Mouse (Mus musculus): ENCODE results near the gene Kap. TPM values are rescaled to one million over a fixed set of nuclear protein-coding genes. Genes with fewer than 3 reads are reported as not detected.
"Not testable (repeated sequence)": the region's sequence is repeated elsewhere in the genome, so short reads cannot be mapped to it uniquely, and the experiment has no call there.

The Kap gene
- polyA plus RNA-seq, 1 experiment: 552 TPM

GRCm38 (mm10) chr6:133849359-133849758 lies 4.2 kb downstream of the Kap start:
- H3K4me3 ChIP-seq (replicated peaks; ENCODE audit: control insufficient read depth, low read depth, low read length): no peak overlapping the region
- WGBS: 65% methylated on average over 2 of the region's 2 CpGs
- H3K27ac ChIP-seq (ENCODE audit: control insufficient read depth, insufficient read depth, low read depth, low read length, poor library complexity): no peak overlapping the region
- H3K4me1 ChIP-seq (ENCODE audit: control insufficient read depth, insufficient read depth, low read length): no peaks in the 10 kb centered on the region
- no peak for TF ChIP-seq POLR2A (IDR thresholded peaks at IDR 0.05; ENCODE audit: borderline replicate concordance, control insufficient read depth, low read depth, low read length)
- TF ChIP-seq CTCF (IDR thresholded peaks at IDR 0.05; ENCODE audit: control insufficient read depth, insufficient read depth, low read length): no peak

GRCm38 (mm10) chr6:133848861-133849260 lies 4.7 kb downstream of the Kap start:
- not testable (repeated sequence) for H3K27ac ChIP-seq (ENCODE audit: control insufficient read depth, insufficient read depth, low read depth, low read length, poor library complexity); H3K4me1 ChIP-seq (ENCODE audit: control insufficient read depth, insufficient read depth, low read length); H3K4me3 ChIP-seq (replicated peaks; ENCODE audit: control insufficient read depth, low read depth, low read length)
- WGBS: 79% methylated on average over 6 of the region's 6 CpGs

- not testable (repeated sequence) for H3K4me1 ChIP-seq (ENCODE audit: control insufficient read depth, insufficient read depth, low read length); H3K27ac ChIP-seq (ENCODE audit: control insufficient read depth, insufficient read depth, low read depth, low read length, poor library complexity); H3K4me3 ChIP-seq (replicated peaks; ENCODE audit: control insufficient read depth, low read depth, low read length)
- WGBS: 84% methylated on average over 29 of the region's 29 CpGs
Measured at GRCm38 (mm10) chr6:133838296-133838995, 15.1 kb downstream of the Kap start.

- 47% methylated on average over 1 of the region's 1 CpGs for WGBS
Measured at GRCm38 (mm10) chr6:133812342-133812741, 41.2 kb downstream of the Kap start.

More at GRCm38 (mm10) chr6:133812342-133812741, 41.2 kb downstream of the Kap start:
- Histone ChIP-seq H3K4me1 (ENCODE audit: control insufficient read depth, insufficient read depth, low read length) (no peaks in the 10 kb centered on the region), H3K27ac (ENCODE audit: control insufficient read depth, insufficient read depth, low read depth, low read length, poor library complexity) (no peak overlapping the region), H3K4me3 (replicated peaks; ENCODE audit: control insufficient read depth, low read depth, low read length) (no peak overlapping the region)
- no peak for TF ChIP-seq POLR2A (IDR thresholded peaks at IDR 0.05; ENCODE audit: borderline replicate concordance, control insufficient read depth, low read depth, low read length)
- 0 out of 2 replicates have a peak, but pooled peaks have one; percentile 10 for TF ChIP-seq CTCF (IDR thresholded peaks at IDR 0.05; ENCODE audit: control insufficient read depth, insufficient read depth, low read length)

Other genes starting within 250 kb of the Kap start
- 6.6 and 10.9 TPM in 2 replicates for gene Etv6, start 181.9 kb upstream of the Kap start, polyA plus RNA-seq (2011; ENCODE audit: insufficient read depth, insufficient read length, low replicate concordance, missing spikeins)

Measured in bone marrow, adult 2 months (tissue).